ENCODE assay signal across 16 mouse cellular contexts in the genomic region with DNA sequence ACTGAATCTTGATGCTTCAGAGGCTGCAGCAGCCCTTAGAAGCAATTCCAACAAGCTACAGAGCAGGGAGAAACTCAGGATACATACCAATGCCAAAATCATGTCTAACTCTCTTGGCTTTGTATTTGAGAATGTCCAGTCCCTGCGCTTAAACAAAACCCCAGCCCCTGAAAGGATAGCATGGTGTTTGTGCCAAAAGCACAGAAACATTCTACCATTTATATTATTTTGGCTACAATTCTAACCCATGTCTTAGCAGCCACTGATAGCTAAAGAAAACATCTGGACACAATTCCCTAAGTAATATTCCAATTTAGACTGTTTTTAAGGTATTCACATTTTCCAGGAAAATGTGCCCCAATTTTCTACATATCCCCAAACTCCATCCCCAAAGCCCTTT.
A peak's percentile ranks its signal among the peaks of the same experiment; 100 is the strongest.
DNase-seq lines count a peak whose midpoint lies in the region; ATAC-seq and TF ChIP-seq lines count a peak whose summit lies in the region.
"Had no signal": no experiment of that assay in that cellular context is flagged by ENCODE, and none has a peak within 500 bp of the region (broad histone marks: within the 10 kb centered on the region; RNA-seq: fewer than 3 reads in every experiment).

No protein-coding gene starts in this region.

- H3K27me3 ChIP-seq in heart, embryonic 12.5 days (replicated peaks) = no peaks in the 10 kb centered on the region
- H3K27me3 ChIP-seq in lung, embryonic 15.5 days = no peaks in the 10 kb centered on the region
- no peaks in the 10 kb centered on the region for H3K27me3 ChIP-seq in intestine, embryonic 16.5 days (replicated peaks; ENCODE audit: control insufficient read depth, insufficient read depth, low read length)
- no peaks in the 10 kb centered on the region for H3K27me3 ChIP-seq in stomach, postnatal 0 days (ENCODE audit: control insufficient read depth, insufficient read depth, low read length)
- H3K27me3 ChIP-seq: neural tube, embryonic 12.5 days had no signal

- TF ChIP-seq EP300 in stomach, postnatal 0 days (optimal IDR thresholded peaks at IDR 0.05) = peak; percentile 80

- no peak for TF ChIP-seq CTCF in stomach, postnatal 0 days (IDR thresholded peaks at IDR 0.05; ENCODE audit: low read depth)

- no peak overlapping the region for H3K9ac ChIP-seq in heart, embryonic 12.5 days
- no peak overlapping the region for H3K9ac ChIP-seq in lung, embryonic 15.5 days
- no peak overlapping the region for H3K9ac ChIP-seq in intestine, embryonic 16.5 days (ENCODE audit: low read depth, low read length)
- H3K9ac ChIP-seq in stomach, postnatal 0 days (ENCODE audit: low read length) = no peak overlapping the region
- H3K9ac ChIP-seq: forebrain, embryonic 12.5 days; neural tube, embryonic 12.5 days had no signal

- ATAC-seq in heart, embryonic 12.5 days (ENCODE audit: insufficient number of reproducible peaks, low FRiP score) = no peak
- peak; percentile 69; the same call in 1 of the 2 replicates for ATAC-seq in lung, embryonic 15.5 days (ENCODE audit: borderline replicate concordance, extremely low read depth, low FRiP score, low TSS enrichment)
- ATAC-seq in intestine, embryonic 16.5 days = peak; percentile 68; the same call in 1 of the 2 replicates
- ATAC-seq in stomach, postnatal 0 days (ENCODE audit: low FRiP score, low TSS enrichment) = peak; percentile 69; the same call in 1 of the 2 replicates

- peak; percentile 24 to 28 for DNase-seq in heart, postnatal 10 days
- no peak for DNase-seq in lung, postnatal 4 days
- DNase-seq in stomach, postnatal 0 days (ENCODE audit: low spot score) = no peak
- no peak for DNase-seq in right cerebral cortex, postnatal 14 days
- DNase-seq: cerebellum, adult 9-10 months; gastrocnemius, postnatal 14 days; kidney, adult 11 months; kidney, postnatal 14 days; thymus, postnatal 25 days had no signal

- intact Hi-C loops in heart, postnatal 10 days (cut with DNase I) = loop anchor here (5.0 to 10.0 kb wide), 2 partner anchors 49 to 216 kb away; a partner anchor contains a TSS

- no peaks in the 10 kb centered on the region for H3K4me1 ChIP-seq in heart, embryonic 12.5 days (replicated peaks)
- peaks cover 14% of the 10 kb centered on the region; the same call in 1 of the 2 replicates for H3K4me1 ChIP-seq in lung, embryonic 15.5 days
- no peaks in the 10 kb centered on the region for H3K4me1 ChIP-seq in intestine, embryonic 16.5 days (ENCODE audit: control insufficient read depth, insufficient read depth, low read length)
- no peaks in the 10 kb centered on the region for H3K4me1 ChIP-seq in stomach, postnatal 0 days (replicated peaks; ENCODE audit: control insufficient read depth, insufficient read depth)
- H3K4me1 ChIP-seq: forebrain, embryonic 12.5 days; midbrain, embryonic 10.5 days had no signal

- H3K36me3 ChIP-seq in heart, embryonic 12.5 days = no peaks in the 10 kb centered on the region
- H3K36me3 ChIP-seq in lung, embryonic 15.5 days = no peaks in the 10 kb centered on the region
- no peaks in the 10 kb centered on the region for H3K36me3 ChIP-seq in intestine, embryonic 16.5 days (ENCODE audit: control insufficient read depth, insufficient read depth, low read length)
- H3K36me3 ChIP-seq in stomach, postnatal 0 days (ENCODE audit: control insufficient read depth, insufficient read depth, low read length) = no peaks in the 10 kb centered on the region
- H3K36me3 ChIP-seq: forebrain, embryonic 12.5 days; midbrain, embryonic 10.5 days; neural tube, embryonic 12.5 days had no signal

- 81% methylated on average over 1 of the region's 1 CpGs for WGBS in heart, embryonic 12.5 days
- 69% methylated on average over 1 of the region's 1 CpGs for WGBS in lung, embryonic 15.5 days
- WGBS in intestine, embryonic 16.5 days = 64% methylated on average over 1 of the region's 1 CpGs
- WGBS in stomach, postnatal 0 days = 38% methylated on average over 1 of the region's 1 CpGs

- H3K27ac ChIP-seq in heart, embryonic 12.5 days (ENCODE audit: poor library complexity, severe bottlenecking) = no peak overlapping the region
- H3K27ac ChIP-seq in lung, embryonic 15.5 days = peak overlapping the region; percentile 71
- H3K27ac ChIP-seq in intestine, embryonic 16.5 days (ENCODE audit: low read length) = peak overlapping the region; percentile 46; the same call in 1 of the 2 replicates
- H3K27ac ChIP-seq in stomach, postnatal 0 days (replicated peaks) = peak overlapping the region; percentile 63; the same call in 1 of the 2 replicates
- H3K27ac ChIP-seq: forebrain, embryonic 12.5 days; midbrain, embryonic 10.5 days; neural tube, embryonic 12.5 days had no signal

- H3K4me3 ChIP-seq in heart, embryonic 12.5 days = no peak overlapping the region
- no peak overlapping the region for H3K4me3 ChIP-seq in lung, embryonic 15.5 days
- H3K4me3 ChIP-seq in intestine, embryonic 16.5 days (ENCODE audit: low read length) = no peak overlapping the region
- no peak overlapping the region for H3K4me3 ChIP-seq in stomach, postnatal 0 days (ENCODE audit: low read depth, low read length)
- H3K4me3 ChIP-seq: forebrain, embryonic 12.5 days; midbrain, embryonic 10.5 days; neural tube, embryonic 12.5 days had no signal

- no peaks in the 10 kb centered on the region for H3K9me3 ChIP-seq in heart, embryonic 12.5 days (replicated peaks)
- no peaks in the 10 kb centered on the region for H3K9me3 ChIP-seq in lung, embryonic 15.5 days
- H3K9me3 ChIP-seq in intestine, embryonic 16.5 days (ENCODE audit: control insufficient read depth, low read length) = no peaks in the 10 kb centered on the region
- H3K9me3 ChIP-seq in stomach, postnatal 0 days (ENCODE audit: control insufficient read depth, low read length) = no peaks in the 10 kb centered on the region
- H3K9me3 ChIP-seq: forebrain, embryonic 12.5 days; midbrain, embryonic 10.5 days; neural tube, embryonic 12.5 days had no signal

- H3K4me2 ChIP-seq in heart, embryonic 12.5 days = no peak overlapping the region
- no peak overlapping the region for H3K4me2 ChIP-seq in lung, embryonic 15.5 days
- no peak overlapping the region for H3K4me2 ChIP-seq in intestine, embryonic 16.5 days (ENCODE audit: low read depth, low read length)
- no peak overlapping the region for H3K4me2 ChIP-seq in stomach, postnatal 0 days (replicated peaks; ENCODE audit: low read depth)
- H3K4me2 ChIP-seq: forebrain, embryonic 12.5 days; liver, embryonic 11.5 days; neural tube, embryonic 12.5 days had no signal

Comparison
In these comparisons a context has a peak if more than half of its experiments do, and no peak if none do; other contexts are left out.
1. DNase-seq: peak in heart, postnatal 10 days (2 of 2); none in lung, postnatal 4 days (0 of 2), stomach, postnatal 0 days (single experiment) and right cerebral cortex, postnatal 14 days (single experiment).